Mouse (Mus musculus): ENCODE measurements around the gene AI481877.

DNA sequence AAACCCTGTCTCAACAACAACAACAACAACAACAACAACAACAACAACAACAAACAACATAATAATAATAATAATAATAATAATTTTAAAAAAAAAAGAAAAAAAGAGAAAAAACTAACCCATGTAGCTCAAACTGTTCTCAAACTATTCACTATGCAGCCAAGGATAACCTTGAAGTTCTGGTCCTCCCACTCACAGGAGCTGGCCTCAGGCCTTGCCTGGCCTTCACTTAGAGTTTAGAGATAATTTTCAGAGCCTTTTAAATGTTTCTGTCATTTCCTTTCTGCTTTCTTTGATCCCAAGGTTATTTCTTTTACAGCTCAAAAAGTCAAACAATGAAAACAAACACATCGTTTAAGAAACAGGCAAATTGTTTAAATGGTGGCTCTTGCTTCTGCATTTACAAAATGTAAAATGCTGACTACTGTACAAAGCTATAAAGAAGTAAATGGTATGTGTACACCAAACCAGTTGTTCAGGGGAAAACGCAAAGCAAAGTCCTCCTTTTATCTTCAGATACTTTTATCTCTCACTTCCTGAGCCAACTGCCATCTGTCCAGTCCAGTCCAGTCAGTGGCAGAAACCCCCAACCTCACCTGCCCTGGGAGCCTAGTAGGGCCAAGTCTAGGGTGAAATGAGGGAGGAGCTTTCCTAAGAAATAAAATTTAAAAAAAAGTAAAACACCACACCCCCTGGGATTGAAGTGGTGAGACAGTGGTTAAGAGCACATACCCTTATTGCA is 34.6 kb upstream of the AI481877 start:
- TF ChIP-seq CTCF (IDR thresholded peaks at IDR 0.05; ENCODE audit: insufficient read depth, low read length) (no peak), POLR2A (IDR thresholded peaks at IDR 0.05; ENCODE audit: borderline replicate concordance, extremely low read depth, low read depth, low read length) (no peak)

Measured in lung, adult 2 months (tissue).